Comparison of ENCODE assay signal across 12 mouse cellular contexts in genomic region chr13:78183986-78184385, GRCm38 (mm10). TPM values are rescaled to one million over a fixed set of nuclear protein-coding genes. Genes with fewer than 3 reads are reported as not detected.
DNase-seq lines count a peak whose midpoint lies in the region; ATAC-seq and TF ChIP-seq lines count a peak whose summit lies in the region.
"Had no signal": no experiment of that assay in that cellular context is flagged by ENCODE, and none has a peak within 500 bp of the region (broad histone marks: within the 10 kb centered on the region; RNA-seq: fewer than 3 reads in every experiment).

No protein-coding gene starts in this region.

- no peak for TF ChIP-seq POLR2A in cortical plate, adult 2 months (IDR thresholded peaks at IDR 0.05; ENCODE audit: extremely low read depth, insufficient read depth, low read length)

- peaks cover 100% of the 10 kb centered on the region for H3K27me3 ChIP-seq in forebrain, embryonic 10.5 days (ENCODE audit: poor library complexity, severe bottlenecking)
- H3K27me3 ChIP-seq in hindbrain, embryonic 14.5 days (ENCODE audit: control insufficient read depth, insufficient read depth, low read length) = peaks cover 22% of the 10 kb centered on the region

- TF ChIP-seq CTCF in cortical plate, adult 2 months (IDR thresholded peaks at IDR 0.05; ENCODE audit: extremely low read depth, insufficient read depth, low read length) = no peak

- no peaks in the 10 kb centered on the region for H3K4me1 ChIP-seq in cortical plate, adult 2 months (ENCODE audit: control insufficient read depth, insufficient read depth, low read length)
- H3K4me1 ChIP-seq in forebrain, embryonic 10.5 days = peaks cover 97% of the 10 kb centered on the region
- H3K4me1 ChIP-seq in hindbrain, embryonic 14.5 days (replicated peaks; ENCODE audit: control insufficient read depth, insufficient read depth, low read length) = peaks cover 36% of the 10 kb centered on the region
- H3K4me1 ChIP-seq: liver, embryonic 13.5 days had no signal

- no peak overlapping the region for H3K4me3 ChIP-seq in cortical plate, adult 2 months (ENCODE audit: insufficient read depth, low read length)
- H3K4me3 ChIP-seq in forebrain, embryonic 10.5 days = peak overlapping the region; percentile 54
- H3K4me3 ChIP-seq in hindbrain, embryonic 14.5 days (replicated peaks; ENCODE audit: low read length) = no peak overlapping the region
- H3K4me3 ChIP-seq: heart, embryonic 13.5 days; liver, embryonic 13.5 days had no signal

- WGBS in forebrain, embryonic 10.5 days = 4% methylated on average over 5 of the region's 5 CpGs
- WGBS in hindbrain, embryonic 14.5 days = 9% methylated on average over 5 of the region's 5 CpGs

- H3K36me3 ChIP-seq in forebrain, embryonic 10.5 days (replicated peaks) = peaks cover 24% of the 10 kb centered on the region
- peaks cover 21% of the 10 kb centered on the region for H3K36me3 ChIP-seq in hindbrain, embryonic 14.5 days (replicated peaks; ENCODE audit: control insufficient read depth, insufficient read depth)
- H3K36me3 ChIP-seq: heart, embryonic 13.5 days; liver, embryonic 13.5 days had no signal

- ATAC-seq in hindbrain, embryonic 14.5 days (ENCODE audit: low FRiP score) = peak; percentile 43
- no peak for ATAC-seq in CD4-positive, CD25-positive, alpha-beta regulatory T cell, adult 4 months

- H3K9ac ChIP-seq in hindbrain, embryonic 14.5 days = peak overlapping the region; percentile 38
- H3K9ac ChIP-seq: heart, embryonic 13.5 days; liver, embryonic 13.5 days had no signal

- peak overlapping the region; percentile 43; the same call in 1 of the 2 replicates for H3K27ac ChIP-seq in cortical plate, adult 2 months (ENCODE audit: insufficient read depth, low read length)
- peak overlapping the region; percentile 89 for H3K27ac ChIP-seq in forebrain, embryonic 10.5 days
- peak overlapping the region; percentile 87 for H3K27ac ChIP-seq in hindbrain, embryonic 14.5 days
- H3K27ac ChIP-seq: heart, embryonic 13.5 days; liver, embryonic 13.5 days had no signal

- H3K4me2 ChIP-seq in hindbrain, embryonic 14.5 days (replicated peaks) = peak overlapping the region; percentile 69
- H3K4me2 ChIP-seq: heart, embryonic 13.5 days; liver, embryonic 13.5 days had no signal

- no peaks in the 10 kb centered on the region for H3K9me3 ChIP-seq in forebrain, embryonic 10.5 days
- no peaks in the 10 kb centered on the region for H3K9me3 ChIP-seq in hindbrain, embryonic 14.5 days (ENCODE audit: control insufficient read depth, low read length)
- H3K9me3 ChIP-seq: heart, embryonic 13.5 days; liver, embryonic 13.5 days had no signal

- peak; percentile 53 for DNase-seq in forebrain, embryonic 10.5 days (ENCODE audit: extremely low spot score, low spot score)
- DNase-seq in hindbrain, embryonic 14.5 days (ENCODE audit: low spot score) = peak; percentile 61
- DNase-seq in neural tube, embryonic 10.5 days (ENCODE audit: extremely low spot score, low spot score) = peak; percentile 46
- DNase-seq in liver = no peak
- no peak for DNase-seq in T-cell, adult 2 months (ENCODE audit: low spot score)
- DNase-seq: gastrocnemius, postnatal 25 days; kidney, postnatal 25 days; liver, embryonic 13.5 days; lung, postnatal 4 days had no signal

RNA-seq across cellular contexts. Expression of gene Nr2f1, which starts 15.6 kb away (rescaled TPM):
- polyA plus RNA-seq in cortical plate, adult 2 months (2012; rRNA removed) = 158 and 169 TPM in 2 replicates
- 64.9 and 66.1 TPM in 2 replicates for polyA plus RNA-seq in forebrain, embryonic 10.5 days (2016; fragmentation: Nextera tagmentation; extraction: Ambion mirVana)
- polyA plus RNA-seq in hindbrain, embryonic 14.5 days (2014; fragmentation: Nextera tagmentation; extraction: Ambion mirVana) = 64.3 and 70.7 TPM in 2 replicates
- not detected for polyA plus RNA-seq in CD4-positive, CD25-positive, alpha-beta regulatory T cell, adult 4 months (2017; shearing (Covaris generic))

Comparison
In these comparisons a context has a peak if more than half of its experiments do, and no peak if none do; other contexts are left out.
1. DNase-seq: peak in forebrain, embryonic 10.5 days (single experiment), hindbrain, embryonic 14.5 days (single experiment) and neural tube, embryonic 10.5 days (single experiment); none in liver (single experiment) and T-cell, adult 2 months (single experiment).
2. RNA of gene Nr2f1, which starts 15.6 kb away (polyA plus RNA-seq): 158 to 169 TPM in cortical plate, adult 2 months, 64.3 to 70.7 TPM in hindbrain, embryonic 14.5 days and 64.9 to 66.1 TPM in forebrain, embryonic 10.5 days; not detected in CD4-positive, CD25-positive, alpha-beta regulatory T cell, adult 4 months; every median in the first group is over 10 times any median in the second.
3. Peak in every context shown above with its lines, with median percentiles within 50 percentile points of each other: H3K27ac ChIP-seq.